Mouse (Mus musculus): ENCODE measurements around the gene Bbs9. TPM values are rescaled to one million over a fixed set of nuclear protein-coding genes. Genes with fewer than 3 reads are reported as not detected.
"Not testable (repeated sequence)": the region's sequence is repeated elsewhere in the genome, so short reads cannot be mapped to it uniquely, and the experiment has no call there.

The Bbs9 gene
- polyA plus RNA-seq, 1 experiment from 2014 or later, result 20.4 TPM

GRCm38 (mm10) chr9:22449209-22449608 is 26.3 kb upstream of the Bbs9 start:
- H3K4me3 ChIP-seq (replicated peaks), result no peak overlapping the region
- ATAC-seq (ENCODE audit: low FRiP score), result no peak
- no peak overlapping the region for H3K27ac ChIP-seq
- H3K27me3 ChIP-seq, result no peaks in the 10 kb centered on the region
- H3K36me3 ChIP-seq (replicated peaks), result peaks cover 74% of the 10 kb centered on the region
- no peak overlapping the region for H3K9ac ChIP-seq
- no peaks in the 10 kb centered on the region for H3K4me1 ChIP-seq
- no peaks in the 10 kb centered on the region for H3K9me3 ChIP-seq
- WGBS, result 94% methylated on average over 6 of the region's 6 CpGs
- H3K4me2 ChIP-seq, result no peak overlapping the region

DNA sequence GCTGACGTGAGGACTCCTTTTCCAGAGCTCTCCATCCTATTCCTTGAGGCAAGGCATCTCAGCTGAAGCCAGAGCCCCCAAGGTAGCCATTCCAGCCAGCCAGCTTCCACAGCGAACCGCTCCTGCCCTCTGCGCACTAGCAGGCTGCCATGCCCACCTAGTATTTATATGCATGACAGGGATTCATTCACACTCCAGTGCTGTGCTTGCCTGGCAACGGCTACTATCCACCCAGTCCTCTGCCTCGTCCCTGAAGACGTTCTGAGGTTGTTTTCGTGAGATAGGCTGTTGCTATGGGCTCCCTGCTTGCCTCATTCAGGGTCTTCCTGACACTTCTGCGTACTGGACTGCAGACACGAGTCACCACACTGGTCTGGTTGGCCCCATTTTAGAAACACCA is 22.8 kb upstream of the Bbs9 start:
- no peaks in the 10 kb centered on the region for H3K9me3 ChIP-seq
- peaks cover 97% of the 10 kb centered on the region for H3K36me3 ChIP-seq (replicated peaks)
- H3K27ac ChIP-seq, result no peak overlapping the region
- no peak for ATAC-seq (ENCODE audit: low FRiP score)
- H3K4me2 ChIP-seq, result no peak overlapping the region
- H3K27me3 ChIP-seq, result no peaks in the 10 kb centered on the region
- H3K4me1 ChIP-seq, result no peaks in the 10 kb centered on the region
- 94% methylated on average over 10 of the region's 10 CpGs for WGBS
- H3K4me3 ChIP-seq (replicated peaks), result no peak overlapping the region
- H3K9ac ChIP-seq, result no peak overlapping the region

DNA sequence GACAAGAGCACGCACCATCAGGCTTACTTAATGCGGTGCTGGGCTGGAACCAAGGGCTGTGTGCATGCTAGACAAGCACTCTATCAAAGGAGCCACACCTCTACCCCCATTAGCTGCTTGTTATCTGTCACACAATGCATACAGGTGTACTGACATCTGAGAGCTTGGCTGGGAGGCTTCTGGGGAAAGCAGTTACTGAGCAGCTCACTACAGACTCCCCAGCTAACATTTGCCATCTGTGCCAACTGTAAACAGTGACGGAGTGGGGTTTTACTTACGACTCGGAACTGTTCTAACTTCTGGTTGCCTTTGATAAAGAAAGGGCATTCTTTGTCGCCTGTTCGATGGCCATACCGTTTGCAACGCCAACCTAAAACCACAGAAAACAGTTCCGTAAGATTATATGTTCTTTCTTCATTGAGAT is 22.0 kb upstream of the Bbs9 start:
- no peak for ATAC-seq (ENCODE audit: low FRiP score)
- H3K4me1 ChIP-seq, result no peaks in the 10 kb centered on the region
- peaks cover 91% of the 10 kb centered on the region for H3K36me3 ChIP-seq (replicated peaks)
- no peaks in the 10 kb centered on the region for H3K27me3 ChIP-seq
- no peak overlapping the region for H3K4me3 ChIP-seq (replicated peaks)
- H3K27ac ChIP-seq, result no peak overlapping the region
- no peak overlapping the region for H3K9ac ChIP-seq
- 95% methylated on average over 10 of the region's 10 CpGs for WGBS
- H3K9me3 ChIP-seq, result no peaks in the 10 kb centered on the region
- no peak overlapping the region for H3K4me2 ChIP-seq

GRCm38 (mm10) chr9:22453990-22454389 is 21.5 kb upstream of the Bbs9 start, which contains the start of gene Gm17545:
Gene Gm17545 (plus strand): TSS chr9:22454290.
- not testable (repeated sequence) for H3K9me3 ChIP-seq; H3K27ac ChIP-seq; H3K9ac ChIP-seq; H3K4me2 ChIP-seq; ATAC-seq (ENCODE audit: low FRiP score); H3K4me1 ChIP-seq; H3K27me3 ChIP-seq; H3K4me3 ChIP-seq (replicated peaks)
- 88% methylated on average over 8 of the region's 8 CpGs for WGBS
- H3K36me3 ChIP-seq (replicated peaks), result peaks cover 86% of the 10 kb centered on the region

DNA sequence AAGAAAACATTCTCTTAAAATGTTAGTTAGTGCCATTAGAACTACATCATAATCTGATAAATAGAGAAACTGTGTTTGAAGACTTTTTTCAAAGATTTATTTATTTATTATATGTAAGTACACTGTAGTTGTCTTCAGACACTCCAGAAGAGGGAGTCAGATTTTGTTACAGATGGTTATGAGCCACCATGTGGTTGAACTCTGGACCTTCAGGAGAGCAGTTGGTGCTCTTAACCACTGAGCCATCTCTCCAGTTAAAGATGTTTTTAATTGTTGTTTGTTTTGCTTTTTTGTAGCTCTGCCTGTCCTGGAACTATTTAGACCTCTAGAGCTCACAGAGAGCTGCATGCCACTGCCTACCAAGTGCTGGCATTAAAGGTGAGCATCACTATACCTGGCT is 20.5 kb upstream of the Bbs9 start:
- H3K4me3 ChIP-seq (replicated peaks), result no peak overlapping the region
- peaks cover 77% of the 10 kb centered on the region for H3K36me3 ChIP-seq (replicated peaks)
- H3K4me2 ChIP-seq, result no peak overlapping the region
- ATAC-seq (ENCODE audit: low FRiP score), result no peak
- no peaks in the 10 kb centered on the region for H3K9me3 ChIP-seq
- H3K9ac ChIP-seq, result no peak overlapping the region
- H3K27me3 ChIP-seq, result no peaks in the 10 kb centered on the region
- no peaks in the 10 kb centered on the region for H3K4me1 ChIP-seq
- H3K27ac ChIP-seq, result no peak overlapping the region

GRCm38 (mm10) chr9:22457142-22457835 is 18.2 kb upstream of the Bbs9 start:
- H3K4me1 ChIP-seq, result no peaks in the 10 kb centered on the region
- H3K9ac ChIP-seq, result no peak overlapping the region
- H3K9me3 ChIP-seq, result no peaks in the 10 kb centered on the region
- no peaks in the 10 kb centered on the region for H3K27me3 ChIP-seq
- H3K4me3 ChIP-seq (replicated peaks), result no peak overlapping the region
- WGBS, result 92% methylated on average over 11 of the region's 11 CpGs
- no peak for ATAC-seq (ENCODE audit: low FRiP score)
- H3K27ac ChIP-seq, result no peak overlapping the region
- H3K36me3 ChIP-seq (replicated peaks), result peaks cover 66% of the 10 kb centered on the region
- no peak overlapping the region for H3K4me2 ChIP-seq

DNA sequence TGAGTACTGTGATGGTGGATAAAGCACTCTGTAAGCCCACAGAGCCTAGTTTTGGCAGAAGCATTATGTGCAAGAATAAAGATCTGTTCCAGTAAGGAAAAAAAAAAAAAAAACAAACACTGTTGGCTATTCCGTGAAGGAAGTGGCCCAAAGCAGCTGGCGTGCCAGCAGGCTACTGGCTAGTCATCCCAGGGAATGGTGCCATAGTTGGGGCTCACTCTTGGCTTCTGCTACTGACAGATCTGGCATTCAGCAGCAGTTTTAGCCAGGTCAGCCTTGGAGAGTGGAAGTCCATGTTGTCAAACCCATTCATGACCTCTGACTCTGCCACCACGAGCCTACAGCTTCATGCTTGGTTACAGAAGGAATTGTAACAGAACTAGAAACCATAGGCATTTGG is 13.6 kb upstream of the Bbs9 start:
- Histone ChIP-seq H3K4me2 (no peak overlapping the region), H3K4me1 (no peaks in the 10 kb centered on the region), H3K4me3 (replicated peaks) (no peak overlapping the region), H3K9me3 (no peaks in the 10 kb centered on the region), H3K36me3 (replicated peaks) (peaks cover 30% of the 10 kb centered on the region), H3K9ac (no peak overlapping the region), H3K27ac (no peak overlapping the region), H3K27me3 (no peaks in the 10 kb centered on the region)
- 92% methylated on average over 3 of the region's 3 CpGs for WGBS
- ATAC-seq (ENCODE audit: low FRiP score), result no peak

DNA sequence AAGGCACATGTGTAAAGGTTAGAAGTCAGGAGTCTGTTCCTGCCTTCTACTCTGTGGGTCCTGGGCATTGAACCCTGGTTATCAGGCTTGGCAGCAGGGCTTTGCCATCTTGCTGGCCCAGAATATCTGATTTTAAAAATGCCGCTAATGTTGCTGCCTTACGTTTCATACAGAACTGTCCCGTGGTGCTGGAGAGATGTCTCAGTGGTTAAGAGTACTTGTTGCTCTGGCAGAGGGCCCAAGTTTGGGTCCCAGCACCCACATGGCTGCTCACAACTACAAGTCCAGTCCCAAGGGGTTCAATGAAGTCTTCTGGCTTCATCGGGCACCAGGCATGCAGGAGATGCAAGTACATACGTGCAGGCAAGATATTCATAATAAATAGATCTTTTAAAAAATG is 9.3 kb upstream of the Bbs9 start:
- H3K4me2 ChIP-seq, result no peak overlapping the region
- no peaks in the 10 kb centered on the region for H3K9me3 ChIP-seq
- H3K9ac ChIP-seq, result no peak overlapping the region
- H3K36me3 ChIP-seq (replicated peaks), result peaks cover 18% of the 10 kb centered on the region
- H3K27ac ChIP-seq, result no peak overlapping the region
- ATAC-seq (ENCODE audit: low FRiP score), result no peak
- H3K4me1 ChIP-seq, result peaks cover 6% of the 10 kb centered on the region
- no peak overlapping the region for H3K4me3 ChIP-seq (replicated peaks)
- H3K27me3 ChIP-seq, result no peaks in the 10 kb centered on the region
- whole genome bisulfite sequencing, result 97% methylated on average over 5 of the region's 5 CpGs

DNA sequence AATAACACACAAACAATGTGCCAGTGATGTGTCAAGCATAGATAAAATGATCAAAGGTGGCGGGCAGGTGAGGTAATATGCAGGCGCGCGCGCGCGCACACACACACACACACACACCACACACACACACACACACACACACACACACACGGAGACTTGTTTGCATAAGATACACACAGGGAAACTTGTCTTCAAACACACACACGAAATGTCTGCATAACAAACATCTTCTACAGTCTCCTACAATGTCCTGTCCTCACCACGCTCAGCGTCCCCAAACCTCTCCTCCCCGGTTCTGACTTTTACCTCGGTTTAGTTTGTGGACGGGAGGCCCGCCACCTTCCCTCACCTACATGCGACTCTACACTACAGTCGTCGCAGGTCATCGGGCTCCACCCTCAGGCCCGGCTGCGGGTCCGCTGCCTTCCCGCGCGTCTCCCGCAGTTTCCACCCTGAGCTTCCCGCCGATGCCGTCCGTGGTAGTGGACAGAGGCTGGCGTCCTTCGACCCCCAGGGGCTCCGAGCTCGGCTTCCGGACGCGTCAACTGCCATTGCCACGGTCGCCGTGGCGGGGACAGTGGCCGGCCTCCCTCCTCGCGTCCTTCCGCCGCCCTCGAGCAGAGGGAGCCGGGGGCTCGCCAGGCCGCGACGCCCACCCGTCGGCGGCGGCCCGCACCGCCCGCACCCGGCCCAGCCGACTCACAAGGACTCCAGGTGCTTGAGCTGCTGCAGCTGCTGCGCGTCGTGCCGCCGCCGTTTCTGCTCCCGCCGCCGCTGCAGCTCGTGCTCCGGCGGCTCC is 7.9 kb upstream of the Bbs9 start:
- Histone ChIP-seq H3K9me3 (no peaks in the 10 kb centered on the region), H3K27me3 (no peaks in the 10 kb centered on the region), H3K4me3 (replicated peaks) (peak overlapping the region; percentile 85), H3K4me1 (peaks cover 6% of the 10 kb centered on the region), H3K9ac (peak overlapping the region; percentile 84), H3K4me2 (peak overlapping the region; percentile 80), H3K27ac (peak overlapping the region; percentile 88), H3K36me3 (replicated peaks) (peaks cover 10% of the 10 kb centered on the region)
- ATAC-seq (ENCODE audit: low FRiP score), result peak; percentile 84
- 1% methylated on average over 61 of the region's 73 CpGs for WGBS

DNA sequence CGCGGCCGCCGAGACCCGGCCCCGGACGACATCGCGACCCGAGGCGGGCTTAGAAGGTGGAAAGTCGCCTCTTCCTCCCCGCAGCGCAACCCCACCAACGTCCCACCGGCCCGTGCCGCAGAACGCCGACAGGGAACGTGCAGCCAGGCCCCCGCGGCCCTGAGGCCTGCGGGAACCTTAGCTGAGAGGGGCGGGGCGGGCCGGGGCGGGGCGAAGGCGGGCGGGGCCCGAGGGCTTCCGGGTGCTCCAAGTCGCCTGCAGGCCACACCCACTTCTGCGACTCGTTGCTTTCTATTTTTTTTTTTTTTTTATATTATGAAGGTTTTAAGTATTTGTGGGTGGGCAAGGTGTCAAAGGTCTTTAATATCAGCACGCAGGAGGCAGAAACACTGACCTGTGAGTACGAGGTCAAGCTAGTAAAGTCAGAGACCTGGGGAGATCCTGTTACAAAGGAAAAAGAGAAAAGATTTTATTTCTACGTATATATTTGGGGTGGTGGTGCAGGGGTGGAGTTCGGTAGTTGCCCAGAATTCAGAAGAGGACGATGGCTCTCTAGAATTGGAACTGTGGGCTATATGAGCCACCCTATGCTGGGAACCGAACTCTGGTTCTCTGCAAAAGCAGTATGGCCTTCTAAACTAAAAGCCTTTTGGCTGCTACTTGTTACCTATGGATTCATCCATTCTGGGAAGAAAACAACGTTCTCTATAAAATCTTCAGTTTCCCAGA is 7.2 kb upstream of the Bbs9 start:
- peak overlapping the region; percentile 84 for H3K9ac ChIP-seq
- 4% methylated on average over 42 of the region's 43 CpGs for WGBS
- H3K4me1 ChIP-seq, result peaks cover 6% of the 10 kb centered on the region
- H3K36me3 ChIP-seq (replicated peaks), result peaks cover 10% of the 10 kb centered on the region
- peak overlapping the region; percentile 85 for H3K4me3 ChIP-seq (replicated peaks)
- H3K9me3 ChIP-seq, result no peaks in the 10 kb centered on the region
- peak overlapping the region; percentile 80 for H3K4me2 ChIP-seq
- peak overlapping the region; percentile 88 for H3K27ac ChIP-seq
- peak; percentile 93 for ATAC-seq (ENCODE audit: low FRiP score)
- no peaks in the 10 kb centered on the region for H3K27me3 ChIP-seq

DNA sequence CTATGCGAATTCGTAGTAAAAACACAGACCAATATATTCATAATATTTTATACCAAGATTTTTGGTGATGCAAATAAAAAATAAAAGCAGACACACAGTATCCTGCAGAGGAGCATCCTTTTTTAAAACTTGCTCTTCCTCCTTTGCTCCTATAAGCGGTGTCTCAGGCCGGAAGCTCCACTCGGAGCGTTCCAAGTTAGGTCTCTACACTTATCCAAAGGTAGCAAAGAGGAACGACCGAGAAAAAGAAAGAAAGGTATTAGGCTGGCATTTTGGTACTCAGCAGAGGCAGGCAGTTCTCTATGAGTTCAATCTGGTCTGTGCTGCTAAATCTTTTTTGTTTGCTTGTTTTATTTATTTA is 6.6 kb upstream of the Bbs9 start:
- Histone ChIP-seq H3K4me2 (no peak overlapping the region), H3K4me3 (replicated peaks) (no peak overlapping the region), H3K36me3 (replicated peaks) (peaks cover 10% of the 10 kb centered on the region), H3K27me3 (no peaks in the 10 kb centered on the region), H3K9ac (no peak overlapping the region), H3K4me1 (peaks cover 6% of the 10 kb centered on the region), H3K27ac (no peak overlapping the region), H3K9me3 (no peaks in the 10 kb centered on the region)
- no peak for ATAC-seq (ENCODE audit: low FRiP score)
- WGBS, result 81% methylated on average over 8 of the region's 8 CpGs

DNA sequence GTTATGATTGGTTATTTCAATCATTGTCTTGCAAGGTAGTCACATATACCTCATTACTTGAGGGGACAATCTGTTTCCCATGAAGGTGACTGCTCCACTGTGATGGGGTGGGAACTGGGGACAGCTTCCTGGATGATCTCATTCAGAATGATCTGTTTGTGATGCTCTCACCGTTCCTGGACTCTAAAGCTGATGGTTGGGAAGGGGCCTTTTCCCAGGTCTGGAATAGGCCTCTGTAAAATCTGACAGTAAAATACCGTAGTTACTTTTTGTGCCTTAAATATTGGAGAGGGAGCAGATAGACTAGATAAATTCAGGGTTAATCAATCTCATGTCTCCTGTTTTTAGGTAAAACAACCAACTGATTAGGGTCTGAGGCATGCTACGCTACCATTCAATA is 5.9 kb upstream of the Bbs9 start, which contains the start of gene Rp9:
Gene Rp9, minus strand, starts transcription at position 101 of the 400 bp plus-strand sequence.
- H3K27ac ChIP-seq, result 0 out of 2 replicates have a peak within 1 kb of the TSS, but pooled peaks have one; percentile 88
- H3K9me3 ChIP-seq, result no peaks in the 10 kb centered on the region
- WGBS, result 90% methylated on average over 3 of the region's 3 CpGs
- H3K4me3 ChIP-seq (replicated peaks), result peak within 1 kb of the TSS; percentile 85
- H3K4me2 ChIP-seq, result peak within 1 kb of the TSS; percentile 80
- peaks cover 8% of the 10 kb centered on the region for H3K36me3 ChIP-seq (replicated peaks)
- no peak for ATAC-seq (ENCODE audit: low FRiP score)
- peak within 1 kb of the TSS; percentile 84 for H3K9ac ChIP-seq
- H3K4me1 ChIP-seq, result peaks cover 6% of the 10 kb centered on the region
- H3K27me3 ChIP-seq, result no peaks in the 10 kb centered on the region

Data from forebrain, embryonic 12.5 days (tissue).